Mouse (Mus musculus) kidney, adult 2 months (tissue): ENCODE results near the gene Hyal6. TPM values are rescaled to one million over a fixed set of nuclear protein-coding genes. Genes with fewer than 3 reads are reported as not detected.

Source experiments
- DNase-seq: peaks from one replicate; pipeline ENCODE4 v3.0.0; 2021
- H3K27ac ChIP-seq: fragments of 200-500 bp; 2 replicates; pipeline ENCODE4 v1.5.1; 2012; ENCODE audit warnings: low read depth, low read length, control low read depth, inconsistent platforms; ENCODE audit not compliant: insufficient read depth
- H3K27me3 ChIP-seq: fragments of 200-500 bp; replicated peaks from 2 replicates; pipeline ENCODE4 v1.6.1; 2012; ENCODE audit warnings: mild to moderate bottlenecking, moderate library complexity, low read length, inconsistent platforms; ENCODE audit not compliant: control insufficient read depth, insufficient read depth
- H3K36me3 ChIP-seq: fragments of 200-500 bp; 2 replicates; pipeline ENCODE4 v1.6.1; 2012; ENCODE audit warnings: mild to moderate bottlenecking, moderate library complexity, low read length, inconsistent platforms; ENCODE audit not compliant: control insufficient read depth, insufficient read depth
- H3K4me1 ChIP-seq: fragments of 200-500 bp; 2 replicates; pipeline ENCODE4 v1.6.1; 2011; ENCODE audit warnings: low read length; ENCODE audit not compliant: control insufficient read depth, insufficient read depth
- H3K4me3 ChIP-seq: fragments of 200-500 bp; 2 replicates; pipeline ENCODE4 v1.5.1; 2011; ENCODE audit warnings: mild to moderate bottlenecking, low read depth, low read length, control low read depth; ENCODE audit not compliant: insufficient read depth
- CTCF ChIP-seq: fragments of 200-500 bp; conservative IDR thresholded peaks from 2 replicates; pipeline ENCODE4 v1.5.1; 2011; ENCODE audit warnings: low read depth, mild to moderate bottlenecking, control low read depth, low read length, moderate library complexity, mixed read lengths; ENCODE audit not compliant: insufficient read depth, insufficient read length
- POLR2A ChIP-seq: fragments of 200-500 bp; IDR thresholded peaks from one replicate; pipeline ENCODE4 v1.6.1; 2011; ENCODE audit warnings: low read depth, low read length, control low read depth
- WGBS: fragments of 180-500 bp; shearing (Covaris S2); methylation state at CpG from one replicate; pipeline ENCODE4 v1.1.7; 2018; 5-methylcytosine and 5-hydroxymethylcytosine counted together
- polyA plus RNA-seq: library from polyadenylated mRNA; depleted of rRNA; stranded (reverse); fragments of >200 nt; gene quantifications from 2 replicates; pipeline ENCODE4 v1.2.3, GENCODE M21; 2012

Hyal6 gene
- polyA plus RNA-seq, 1 experiment: not detected

GRCm38 (mm10) chr6:24721317-24722099 lies 11.5 kb upstream of the Hyal6 start:
- Histone ChIP-seq H3K4me1 (no peaks in the 10 kb centered on the region; the same call in 1 of the 2 replicates), H3K4me3 (no peak overlapping the region), H3K27me3 (no peaks in the 10 kb centered on the region), H3K36me3 (no peaks in the 10 kb centered on the region), H3K27ac (no peak overlapping the region)
- DNase-seq: peak; percentile 47
- 24% methylated on average over 13 of the region's 13 CpGs for WGBS
- peak; percentile 46 for TF ChIP-seq CTCF
- no peak for TF ChIP-seq POLR2A

GRCm38 (mm10) chr6:24728130-24728529 lies 4.9 kb upstream of the Hyal6 start:
- WGBS: 80% methylated on average over 1 of the region's 1 CpGs
- DNase-seq: no peak
- TF ChIP-seq POLR2A (no peak), CTCF (no peak)

GRCm38 (mm10) chr6:24734565-24734964 lies 1.5 kb downstream of the Hyal6 start:
- no peak for TF ChIP-seq POLR2A
- no peak for TF ChIP-seq CTCF
- DNase-seq: no peak
- WGBS: 86% methylated on average over 6 of the region's 6 CpGs
- H3K36me3 ChIP-seq: no peaks in the 10 kb centered on the region
- no peak overlapping the region for H3K4me3 ChIP-seq
- H3K4me1 ChIP-seq: no peaks in the 10 kb centered on the region
- H3K27me3 ChIP-seq: no peaks in the 10 kb centered on the region
- no peak overlapping the region for H3K27ac ChIP-seq

More at GRCm38 (mm10) chr6:24728130-24728529, 4.9 kb upstream of the Hyal6 start:
- H3K4me3 ChIP-seq: no peak overlapping the region
- H3K36me3 ChIP-seq: no peaks in the 10 kb centered on the region
- no peaks in the 10 kb centered on the region for H3K4me1 ChIP-seq
- no peak overlapping the region for H3K27ac ChIP-seq
- no peaks in the 10 kb centered on the region for H3K27me3 ChIP-seq

- Histone ChIP-seq H3K27ac (no peak within 1 kb of the TSS), H3K36me3 (no peaks in the 10 kb centered on the region), H3K4me1 (no peaks in the 10 kb centered on the region), H3K27me3 (no peaks in the 10 kb centered on the region), H3K4me3 (no peak within 1 kb of the TSS)
- TF ChIP-seq POLR2A (no peak), CTCF (no peak)
- no peak for DNase-seq
- WGBS: 75% methylated on average over 4 of the region's 4 CpGs
These were observed 15.0 kb downstream of the Hyal6 start, which contains the start of gene Hyal4 for GRCm38 (mm10) chr6:24748029-24748428. Gene Hyal4, plus strand, starts transcription at chr6:24748329.

- TF ChIP-seq POLR2A (no peak), CTCF (no peak)
- Histone ChIP-seq H3K27me3 (no peaks in the 10 kb centered on the region), H3K27ac (no peak overlapping the region), H3K36me3 (no peaks in the 10 kb centered on the region), H3K4me1 (no peaks in the 10 kb centered on the region), H3K4me3 (no peak overlapping the region)
- WGBS: 85% methylated on average over 3 of the region's 3 CpGs
- DNase-seq: no peak
These were observed 26.2 kb downstream of the Hyal6 start for GRCm38 (mm10) chr6:24759281-24759680.

GRCm38 (mm10) chr6:24766261-24766660 lies 33.2 kb downstream of the Hyal6 start:
- no peak for DNase-seq
- no peaks in the 10 kb centered on the region for H3K27me3 ChIP-seq
- no peak for TF ChIP-seq CTCF
- TF ChIP-seq POLR2A: no peak
- H3K36me3 ChIP-seq: no peaks in the 10 kb centered on the region
- 34% methylated on average over 2 of the region's 2 CpGs for WGBS
- H3K27ac ChIP-seq: no peak overlapping the region
- no peaks in the 10 kb centered on the region for H3K4me1 ChIP-seq
- H3K4me3 ChIP-seq: no peak overlapping the region

- Histone ChIP-seq H3K36me3 (no peaks in the 10 kb centered on the region), H3K4me3 (no peak overlapping the region), H3K27ac (no peak overlapping the region), H3K27me3 (no peaks in the 10 kb centered on the region), H3K4me1 (no peaks in the 10 kb centered on the region)
- 65% methylated on average over 2 of the region's 2 CpGs for WGBS
- no peak for DNase-seq
- TF ChIP-seq POLR2A (no peak), CTCF (no peak)
These were observed 46.1 kb downstream of the Hyal6 start for GRCm38 (mm10) chr6:24779182-24779581.
